Mouse (Mus musculus): Measurements from ENCODE around the gene Tspan11.

Gene Tspan11

GRCm38 (mm10) chr6:127992993-127993392 lies 105.6 kb downstream of the Tspan11 start:
- DNase-seq: no peak

- peak; percentile 30 for DNase-seq
Measured at GRCm38 (mm10) chr6:127996928-127997327, 109.5 kb downstream of the Tspan11 start.

- no peak for DNase-seq
Measured at GRCm38 (mm10) chr6:127999118-127999517, 111.7 kb downstream of the Tspan11 start.

GRCm38 (mm10) chr6:128000777-128001176 lies 113.4 kb downstream of the Tspan11 start:
- no peak for DNase-seq

GRCm38 (mm10) chr6:128001587-128001986 lies 114.2 kb downstream of the Tspan11 start:
- no peak for DNase-seq

- DNase-seq: no peak
Measured at GRCm38 (mm10) chr6:128002104-128002503, 114.7 kb downstream of the Tspan11 start.

GRCm38 (mm10) chr6:128002667-128003066 lies 115.3 kb downstream of the Tspan11 start:
- DNase-seq: no peak

GRCm38 (mm10) chr6:128003542-128003941 lies 116.2 kb downstream of the Tspan11 start:
- no peak for DNase-seq

Measured in thymus, postnatal 14 days (tissue).